Mouse (Mus musculus): Measurements from ENCODE around the gene Glcci1. TPM values are rescaled to one million over a fixed set of nuclear protein-coding genes. Genes with fewer than 3 reads are reported as not detected.

Glcci1 gene
- total and polyA plus RNA-seq, 3 experiments = 1.9 to 3.5 (median 2.4) TPM

- Histone ChIP-seq H3K27ac (ENCODE audit: insufficient read depth, low read depth) (no peak overlapping the region), H3K4me1 (ENCODE audit: control insufficient read depth in 1 of 2, insufficient read depth in 2 of 2) (peaks cover 12 to 58% of the 10 kb centered on the region in 2 experiments)
Observed at GRCm38 (mm10) chr6:8489938-8490585, 19.3 kb upstream of the Glcci1 start.

GRCm38 (mm10) chr6:8492248-8492647 is 17.2 kb upstream of the Glcci1 start:
- in situ Hi-C loops (cut with MboI; ENCODE audit: low pct_ligation_motif_present, low pct_unique_long_range_greater_than_20kb, low sequenced_read_pairs) = loop anchor here (10.0 kb wide), 1 partner anchor 197 kb away; no protein-coding TSS in a partner anchor

More at GRCm38 (mm10) chr6:8489938-8490585, 19.3 kb upstream of the Glcci1 start:
- Histone ChIP-seq H3K9ac (ENCODE audit: insufficient read depth, low read depth) (no peak overlapping the region), H3K79me2 (replicated peaks; ENCODE audit: control insufficient read depth, extremely low read depth, insufficient read depth, poor library complexity, severe bottlenecking) (no peaks in the 10 kb centered on the region), H3K4me3 (replicated peaks in 1 of 3; ENCODE audit: low read depth in 2 of 3, low read length in 2 of 3, poor library complexity in 1 of 3) (no peak overlapping the region), H3K36me3 (replicated peaks in 1 of 2; ENCODE audit: control insufficient read depth in 1 of 2, insufficient read depth in 1 of 2, low read length in 1 of 2) (no peaks in the 10 kb centered on the region), H3K4me2 (ENCODE audit: insufficient read depth, low read depth, poor library complexity, severe bottlenecking) (no peak overlapping the region), H3K27me3 (replicated peaks) (no peaks in the 10 kb centered on the region), H3K9me3 (replicated peaks; ENCODE audit: low read length) (no peaks in the 10 kb centered on the region)
- TF ChIP-seq SMC3 (IDR thresholded peaks at IDR 0.05; ENCODE audit: low read depth, low read length) = no peak
- TF ChIP-seq MEF2A (IDR thresholded peaks at IDR 0.05; ENCODE audit: borderline replicate concordance, low read depth, low read length) = no peak
- TF ChIP-seq MAZ (IDR thresholded peaks at IDR 0.05; ENCODE audit: low read depth, low read length) = no peak
- peak; percentile 63; the same call in 1 of the 2 replicates for TF ChIP-seq JUND (conservative IDR thresholded peaks at IDR 0.05; ENCODE audit: low read depth, low read length)
- TF ChIP-seq NRF1 (IDR thresholded peaks at IDR 0.05; ENCODE audit: low read depth, low read length) = no peak
- 0 out of 2 replicates have a peak, but pooled peaks have one; percentile 10 for TF ChIP-seq MAFK (IDR thresholded peaks at IDR 0.05; ENCODE audit: insufficient replicate concordance, low read length)
- peak; percentile 43; the same call in 1 of the 2 replicates for TF ChIP-seq JUN (IDR thresholded peaks at IDR 0.05; ENCODE audit: insufficient read depth, low read depth, low read length)
- TF ChIP-seq USF1 (IDR thresholded peaks at IDR 0.05; ENCODE audit: low read depth, low read length) = no peak
- in situ Hi-C loops (cut with MboI; ENCODE audit: low pct_ligation_motif_present, low pct_unique_long_range_greater_than_20kb, low sequenced_read_pairs) = loop anchor here (10.0 kb wide), 1 partner anchor 195 kb away; no protein-coding TSS in a partner anchor
- dilution Hi-C loops (cut with MboI; ENCODE audit: extremely low pct_ligation_motif_present, extremely low pct_unique_long_range_greater_than_20kb, low sequenced_read_pairs) = no loop called here
- no peak for DNase-seq (ENCODE audit: extremely low read depth)

More at GRCm38 (mm10) chr6:8492248-8492647, 17.2 kb upstream of the Glcci1 start:
- TF ChIP-seq KAT2A (IDR thresholded peaks at IDR 0.05; ENCODE audit: insufficient replicate concordance, low read length) (no peak), ETS1 (conservative IDR thresholded peaks at IDR 0.05; ENCODE audit: low read depth, low read length) (no peak), NELFE (IDR thresholded peaks at IDR 0.05; ENCODE audit: low read depth, low read length) (no peak), JUND (conservative IDR thresholded peaks at IDR 0.05; ENCODE audit: low read depth, low read length) (no peak), RCOR1 (conservative IDR thresholded peaks at IDR 0.05; ENCODE audit: low read depth, low read length) (no peak), TBP (conservative IDR thresholded peaks at IDR 0.05; ENCODE audit: low read depth, low read length) (no peak), POLR2A (IDR thresholded peaks at IDR 0.05; ENCODE audit: low read depth, low read length) (no peak), RAD21 (IDR thresholded peaks at IDR 0.05; ENCODE audit: low read depth, low read length) (no peak), CHD1 (IDR thresholded peaks at IDR 0.05; ENCODE audit: low read depth, low read length) (no peak), USF2 (conservative IDR thresholded peaks at IDR 0.05; ENCODE audit: low read depth, low read length) (no peak), NRF1 (IDR thresholded peaks at IDR 0.05; ENCODE audit: low read depth, low read length) (no peak), TCF12 (IDR thresholded peaks at IDR 0.05; ENCODE audit: low read depth, low read length) (no peak), POLR2AphosphoS2 (IDR thresholded peaks at IDR 0.05; ENCODE audit: low read depth, low read length) (no peak), PAX5 (IDR thresholded peaks at IDR 0.05; ENCODE audit: low read length) (no peak), MAFK (IDR thresholded peaks at IDR 0.05; ENCODE audit: insufficient replicate concordance, low read length) (no peak), MEF2A (IDR thresholded peaks at IDR 0.05; ENCODE audit: borderline replicate concordance, low read depth, low read length) (no peak), HCFC1 (IDR thresholded peaks at IDR 0.05; ENCODE audit: low read depth, low read length) (no peak)
- dilution Hi-C loops (cut with MboI; ENCODE audit: extremely low pct_ligation_motif_present, extremely low pct_unique_long_range_greater_than_20kb, low sequenced_read_pairs) = no loop called here
- Histone ChIP-seq H3K9ac (ENCODE audit: insufficient read depth, low read depth) (no peak overlapping the region), H3K27ac (ENCODE audit: insufficient read depth, low read depth) (no peak overlapping the region), H3K4me2 (ENCODE audit: insufficient read depth, low read depth, poor library complexity, severe bottlenecking) (no peak overlapping the region), H3K9me3 (replicated peaks; ENCODE audit: low read length) (no peaks in the 10 kb centered on the region), H3K27me3 (replicated peaks) (no peaks in the 10 kb centered on the region), H3K4me3 (replicated peaks in 1 of 3; ENCODE audit: low read depth in 2 of 3, low read length in 2 of 3, poor library complexity in 1 of 3) (no peak overlapping the region), H3K79me2 (replicated peaks; ENCODE audit: control insufficient read depth, extremely low read depth, insufficient read depth, poor library complexity, severe bottlenecking) (no peaks in the 10 kb centered on the region), H3K36me3 (replicated peaks in 1 of 2; ENCODE audit: control insufficient read depth in 1 of 2, insufficient read depth in 1 of 2, low read length in 1 of 2) (no peaks in the 10 kb centered on the region), H3K4me1 (ENCODE audit: control insufficient read depth in 1 of 2, insufficient read depth in 2 of 2) (peaks cover 10 to 58% of the 10 kb centered on the region in 2 experiments)
- DNase-seq (ENCODE audit: extremely low read depth) = no peak
